ENCODE assay signal across 24 mouse cellular contexts in genomic region chr15:81939157-81939715, GRCm38 (mm10). TPM values are rescaled to one million over a fixed set of nuclear protein-coding genes. Genes with fewer than 3 reads are reported as not detected.
A peak's percentile ranks its signal among the peaks of the same experiment; 100 is the strongest.
DNase-seq lines count a peak whose midpoint lies in the region; ATAC-seq and TF ChIP-seq lines count a peak whose summit lies in the region.
"Had no signal": no experiment of that assay in that cellular context is flagged by ENCODE, and none has a peak within 500 bp of the region (broad histone marks: within the 10 kb centered on the region; RNA-seq: fewer than 3 reads in every experiment).

No protein-coding gene starts in this region.

- no peak for ATAC-seq in hindbrain, embryonic 12.5 days (ENCODE audit: low FRiP score)
- ATAC-seq in midbrain, postnatal 0 days (ENCODE audit: low FRiP score): no peak
- ATAC-seq: CD4-positive, CD25-positive, alpha-beta regulatory T cell, adult 4 months; intestine, postnatal 0 days had no signal

- intact Hi-C loops in left cerebral cortex, adult 2 months (cut with DNase I): loop anchor here (2.0 kb wide), 2 partner anchors 18 to 52 kb away; no protein-coding TSS in a partner anchor
- intact Hi-C loops in left cerebral cortex, postnatal 10 days (cut with DNase I): no loop called here

- no peaks in the 10 kb centered on the region for H3K27me3 ChIP-seq in hindbrain, embryonic 12.5 days
- no peaks in the 10 kb centered on the region for H3K27me3 ChIP-seq in midbrain, postnatal 0 days (ENCODE audit: insufficient read depth, low read length)
- H3K27me3 ChIP-seq: limb, embryonic 13.5 days had no signal

- H3K4me1 ChIP-seq in hindbrain, embryonic 12.5 days: peaks cover 47% of the 10 kb centered on the region
- H3K4me1 ChIP-seq in midbrain, postnatal 0 days (ENCODE audit: insufficient read depth, low read length): peaks cover 17% of the 10 kb centered on the region; the same call in 1 of the 2 replicates

- no peak overlapping the region for H3K4me2 ChIP-seq in hindbrain, embryonic 12.5 days (replicated peaks)
- peak overlapping the region; percentile 70 for H3K4me2 ChIP-seq in midbrain, postnatal 0 days (ENCODE audit: low read depth, low read length, poor library complexity, severe bottlenecking)
- H3K4me2 ChIP-seq: heart, embryonic 12.5 days; limb, embryonic 13.5 days had no signal

- H3K9ac ChIP-seq in hindbrain, embryonic 12.5 days: 0 out of 2 replicates have a peak overlapping the region, but pooled peaks have one; percentile 75
- H3K9ac ChIP-seq in midbrain, postnatal 0 days (replicated peaks; ENCODE audit: low read length, poor library complexity, severe bottlenecking): no peak overlapping the region; the same call in 1 of the 2 replicates
- H3K9ac ChIP-seq: heart, embryonic 12.5 days; limb, embryonic 13.5 days; liver, embryonic 14.5 days had no signal

- TF ChIP-seq CTCF in left cerebral cortex, adult 2 months (IDR thresholded peaks at IDR 0.05): no peak
- no peak for TF ChIP-seq CTCF in midbrain, postnatal 0 days (IDR thresholded peaks at IDR 0.05)

- WGBS in hindbrain, embryonic 12.5 days: 85% methylated on average over 10 of the region's 10 CpGs
- whole genome bisulfite sequencing in midbrain, postnatal 0 days: 92% methylated on average over 10 of the region's 10 CpGs

- H3K4me3 ChIP-seq in left cerebral cortex, adult 2 months: no peak overlapping the region
- H3K4me3 ChIP-seq in hindbrain, embryonic 12.5 days: no peak overlapping the region
- H3K4me3 ChIP-seq in midbrain, postnatal 0 days (ENCODE audit: low read depth, low read length): no peak overlapping the region
- H3K4me3 ChIP-seq: heart, embryonic 12.5 days; limb, embryonic 13.5 days; megakaryocyte, embryonic 14.5 days had no signal

- no peaks in the 10 kb centered on the region for H3K9me3 ChIP-seq in hindbrain, embryonic 12.5 days (replicated peaks)
- H3K9me3 ChIP-seq in midbrain, postnatal 0 days (ENCODE audit: low read length): no peaks in the 10 kb centered on the region
- H3K9me3 ChIP-seq: G1E; heart, embryonic 12.5 days; limb, embryonic 13.5 days; megakaryocyte, embryonic 14.5 days had no signal

- H3K27ac ChIP-seq in left cerebral cortex, adult 2 months: peak overlapping the region; percentile 19; the same call in 1 of the 2 replicates
- no peak overlapping the region for H3K27ac ChIP-seq in hindbrain, embryonic 12.5 days
- H3K27ac ChIP-seq in midbrain, postnatal 0 days (ENCODE audit: low read depth, low read length): no peak overlapping the region
- H3K27ac ChIP-seq: kidney, postnatal 0 days; limb, embryonic 13.5 days; liver, embryonic 14.5 days; stomach, postnatal 0 days had no signal

- DNase-seq in left cerebral cortex, adult 2 months (ENCODE audit: extremely low spot score in 1 of 2, low spot score in 2 of 2): no peak
- DNase-seq in left cerebral cortex, postnatal 10 days (ENCODE audit: extremely low spot score in 1 of 2, low spot score in 2 of 2): no peak
- DNase-seq in adrenal gland, postnatal 14 days: peak; percentile 51
- DNase-seq in midbrain, postnatal 0 days (ENCODE audit: low spot score): no peak
- DNase-seq in left cerebral cortex, adult 9 months (ENCODE audit: low spot score in 2 of 2): no peak
- no peak for DNase-seq in spleen, adult 12 weeks (ENCODE audit: low spot score)
- DNase-seq: cerebellum, postnatal 14 days; embryo, embryonic 11 days; lung, postnatal 10 days had no signal

- no peaks in the 10 kb centered on the region for H3K36me3 ChIP-seq in hindbrain, embryonic 12.5 days
- H3K36me3 ChIP-seq in midbrain, postnatal 0 days (ENCODE audit: insufficient read depth, low read length): 0 out of 2 replicates have a peak, but pooled peaks cover 4% of the 10 kb centered on the region
- H3K36me3 ChIP-seq: G1E; heart, embryonic 12.5 days; limb, embryonic 13.5 days had no signal

RNA-seq across cellular contexts. Expression of gene Csdc2, which starts 2.7 kb away (rescaled TPM):
- total RNA-seq in left cerebral cortex, adult 2 months (2021): 10 to 100 TPM; 91.2 to 97.6 TPM
- 100 to 1,000 TPM; 154 to 156 TPM for total RNA-seq in left cerebral cortex, postnatal 10 days (2021)
- total RNA-seq in adrenal gland, postnatal 14 days (2021): 15.7 and 17.3 TPM in 2 replicates
- polyA plus RNA-seq in hindbrain, embryonic 12.5 days (2016; fragmentation: Nextera tagmentation; extraction: Ambion mirVana): 48.0 and 57.1 TPM in 2 replicates
- 172 and 196 TPM in 2 replicates for total RNA-seq in midbrain, postnatal 0 days (2014; rRNA removed)
- 323 and 327 TPM in 2 replicates for polyA plus RNA-seq in midbrain, postnatal 0 days (2015; fragmentation: Nextera tagmentation; extraction: Ambion mirVana)
- total RNA-seq: G1E had no signal
- polyA plus RNA-seq: CD4-positive, CD25-positive, alpha-beta regulatory T cell, adult 4 months; G1E had no signal

RNA-seq across cellular contexts. Expression of gene Polr3h, which starts 13.2 kb away (rescaled TPM):
- 10 to 100 TPM; 50.1 to 56.8 TPM for total RNA-seq in left cerebral cortex, adult 2 months (2021)
- 10 to 100 TPM; 44.8 to 55.0 TPM for total RNA-seq in left cerebral cortex, postnatal 10 days (2021)
- 18.7 and 23.0 TPM in 2 replicates for total RNA-seq in adrenal gland, postnatal 14 days (2021)
- polyA plus RNA-seq in hindbrain, embryonic 12.5 days (2016; fragmentation: Nextera tagmentation; extraction: Ambion mirVana): 58.0 and 58.4 TPM in 2 replicates
- total RNA-seq in midbrain, postnatal 0 days (2014; rRNA removed): 46.5 and 49.5 TPM in 2 replicates
- 77.0 and 80.3 TPM in 2 replicates for polyA plus RNA-seq in midbrain, postnatal 0 days (2015; fragmentation: Nextera tagmentation; extraction: Ambion mirVana)

RNA-seq across cellular contexts. Expression of gene Pmm1, which starts 21.5 kb away (rescaled TPM):
- total RNA-seq in left cerebral cortex, adult 2 months (2021): 100 to 1,000 TPM; 199 to 206 TPM
- total RNA-seq in left cerebral cortex, postnatal 10 days (2021): 100 to 1,000 TPM; 177 TPM
- 78.7 and 99.0 TPM in 2 replicates for total RNA-seq in adrenal gland, postnatal 14 days (2021)
- polyA plus RNA-seq in hindbrain, embryonic 12.5 days (2016; fragmentation: Nextera tagmentation; extraction: Ambion mirVana): 30.7 and 32.3 TPM in 2 replicates
- total RNA-seq in midbrain, postnatal 0 days (2014; rRNA removed): 157 and 172 TPM in 2 replicates
- 122 and 134 TPM in 2 replicates for polyA plus RNA-seq in midbrain, postnatal 0 days (2015; fragmentation: Nextera tagmentation; extraction: Ambion mirVana)

RNA-seq across cellular contexts. Expression of gene 1700029P11Rik, which starts 41.1 kb away (rescaled TPM):
- total RNA-seq in left cerebral cortex, adult 2 months (2021): not detected
- total RNA-seq in left cerebral cortex, postnatal 10 days (2021): not detected
- total RNA-seq in adrenal gland, postnatal 14 days (2021): not detected in 2 replicates
- polyA plus RNA-seq in hindbrain, embryonic 12.5 days (2016; fragmentation: Nextera tagmentation; extraction: Ambion mirVana): not detected in 2 replicates
- total RNA-seq in midbrain, postnatal 0 days (2014; rRNA removed): not detected in 2 replicates
- not detected in 2 replicates for polyA plus RNA-seq in midbrain, postnatal 0 days (2015; fragmentation: Nextera tagmentation; extraction: Ambion mirVana)
- total RNA-seq: G1E; gastrocnemius, postnatal 4 days; heart, postnatal 25 days; layer of hippocampus, adult 8-10 months; left cerebral cortex, adult 8-10 months had no signal
- polyA plus RNA-seq: CD4-positive, CD25-positive, alpha-beta regulatory T cell, adult 4 months; forebrain, embryonic 11.5 days; G1E; heart, embryonic 12.5 days; intestine, postnatal 0 days; kidney, postnatal 0 days; limb, embryonic 13.5 days; liver, embryonic 14.5 days; stomach, postnatal 0 days had no signal

RNA-seq across cellular contexts. Expression of gene Xrcc6, which starts 48.4 kb away (rescaled TPM):
- 10 to 100 TPM; 22.5 to 29.7 TPM for total RNA-seq in left cerebral cortex, adult 2 months (2021)
- total RNA-seq in left cerebral cortex, postnatal 10 days (2021): 10 to 100 TPM; 27.9 to 29.9 TPM
- 120 and 140 TPM in 2 replicates for total RNA-seq in adrenal gland, postnatal 14 days (2021)
- 58.4 and 62.3 TPM in 2 replicates for polyA plus RNA-seq in hindbrain, embryonic 12.5 days (2016; fragmentation: Nextera tagmentation; extraction: Ambion mirVana)
- total RNA-seq in midbrain, postnatal 0 days (2014; rRNA removed): 25.6 and 28.3 TPM in 2 replicates
- polyA plus RNA-seq in midbrain, postnatal 0 days (2015; fragmentation: Nextera tagmentation; extraction: Ambion mirVana): 23.2 and 28.2 TPM in 2 replicates
